24 mouse cellular contexts compared by ENCODE assay signal in the genomic region with DNA sequence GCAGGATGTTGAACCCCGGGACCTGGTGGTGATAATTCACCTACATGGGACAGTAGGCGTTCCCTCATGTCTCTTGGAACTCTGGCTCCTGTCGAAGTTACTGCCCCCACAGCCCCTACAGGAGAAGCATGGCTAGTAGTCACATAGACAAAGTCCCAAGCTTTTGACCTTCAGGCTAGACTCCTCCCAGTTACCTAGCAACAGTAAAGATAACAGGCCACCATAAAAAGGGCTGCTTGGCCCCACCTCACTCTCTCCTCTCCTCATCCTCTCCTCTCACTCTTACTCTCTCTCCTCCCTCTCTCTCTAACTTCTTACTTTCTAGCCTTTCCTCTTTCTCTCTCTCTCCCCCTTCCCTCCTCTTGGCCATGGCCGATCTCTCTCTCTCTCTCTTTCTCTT. TPM values are rescaled to one million over a fixed set of nuclear protein-coding genes. Genes with fewer than 3 reads are reported as not detected.
A peak's percentile ranks its signal among the peaks of the same experiment; 100 is the strongest.
DNase-seq lines count a peak whose midpoint lies in the region; ATAC-seq lines count a peak whose summit lies in the region.
"Had no signal": no experiment of that assay in that cellular context is flagged by ENCODE, and none has a peak within 500 bp of the region (broad histone marks: within the 10 kb centered on the region; RNA-seq: fewer than 3 reads in every experiment).

No protein-coding gene starts in this region.

- H3K4me2 ChIP-seq in heart, embryonic 12.5 days, result no peak overlapping the region
- H3K4me2 ChIP-seq: embryonic facial prominence, embryonic 12.5 days; forebrain, embryonic 13.5 days; forebrain, embryonic 15.5 days had no signal

- no peaks in the 10 kb centered on the region for H3K27me3 ChIP-seq in heart, embryonic 12.5 days (replicated peaks)
- H3K27me3 ChIP-seq: CH12.LX; embryonic facial prominence, embryonic 12.5 days; forebrain, embryonic 13.5 days; forebrain, embryonic 15.5 days; Patski had no signal

- 88% methylated on average over 4 of the region's 4 CpGs for WGBS in heart, embryonic 12.5 days

- H3K4me1 ChIP-seq in heart, embryonic 12.5 days (replicated peaks), result no peaks in the 10 kb centered on the region
- H3K4me1 ChIP-seq: embryonic facial prominence, embryonic 10.5 days; embryonic facial prominence, embryonic 12.5 days; forebrain, embryonic 13.5 days; forebrain, embryonic 15.5 days had no signal

- no peaks in the 10 kb centered on the region for H3K36me3 ChIP-seq in heart, embryonic 12.5 days
- H3K36me3 ChIP-seq: embryonic facial prominence, embryonic 10.5 days; embryonic facial prominence, embryonic 12.5 days; forebrain, embryonic 15.5 days; G1E had no signal

- DNase-seq in heart, adult 11 months, result peak; percentile 77
- peak; percentile 81 for DNase-seq in R1 (ENCODE audit: low read depth, low spot score)
- DNase-seq in thymus, postnatal 10 days (ENCODE audit: low spot score in 2 of 2), result no peak
- DNase-seq in kidney, postnatal 4 days, result no peak
- DNase-seq: adrenal gland, adult 8-10 months; adrenal gland, postnatal 14 days; adrenal gland, postnatal 36 days; B cell, adult 2 months; cerebellum, adult 11-12 months; cerebellum, adult 2 months; cerebellum, adult 9-10 months; cerebellum, postnatal 10 days; cerebellum, postnatal 25 days; forebrain, postnatal 0 days had no signal

- no peak overlapping the region for H3K4me3 ChIP-seq in heart, embryonic 12.5 days
- H3K4me3 ChIP-seq: embryonic facial prominence, embryonic 10.5 days; embryonic facial prominence, embryonic 12.5 days; forebrain, embryonic 13.5 days; forebrain, embryonic 15.5 days had no signal

- H3K27ac ChIP-seq in heart, embryonic 12.5 days (ENCODE audit: poor library complexity, severe bottlenecking), result no peak overlapping the region
- H3K27ac ChIP-seq: embryonic facial prominence, embryonic 10.5 days; embryonic facial prominence, embryonic 12.5 days; forebrain, embryonic 13.5 days; forebrain, embryonic 15.5 days had no signal

- peaks cover 9% of the 10 kb centered on the region; the same call in 1 of the 2 replicates for H3K9me3 ChIP-seq in heart, embryonic 12.5 days (replicated peaks)
- H3K9me3 ChIP-seq: embryonic facial prominence, embryonic 12.5 days; forebrain, embryonic 13.5 days; forebrain, embryonic 15.5 days had no signal

- H3K9ac ChIP-seq in heart, embryonic 12.5 days, result no peak overlapping the region
- H3K9ac ChIP-seq: embryonic facial prominence, embryonic 12.5 days; forebrain, embryonic 13.5 days; forebrain, embryonic 15.5 days; forebrain, postnatal 0 days had no signal

- ATAC-seq in heart, embryonic 12.5 days (ENCODE audit: insufficient number of reproducible peaks, low FRiP score), result no peak
- ATAC-seq: activated CD4-positive, CD25-positive, alpha-beta regulatory T cell, adult 4 months; CD4-positive, CD25-positive, alpha-beta regulatory T cell, adult 4 months; forebrain, embryonic 13.5 days; forebrain, embryonic 15.5 days; forebrain, postnatal 0 days; Patski had no signal

RNA-seq across cellular contexts. Expression of a gene that starts 5.7 kb away (rescaled TPM):
- polyA plus RNA-seq in heart, embryonic 12.5 days (2016; fragmentation: Nextera tagmentation; extraction: Ambion mirVana), result 1.8 and 2.8 TPM in 2 replicates

RNA-seq across cellular contexts. Expression of a gene that starts 42.8 kb away (rescaled TPM):
- polyA plus RNA-seq in heart, embryonic 12.5 days (2016; fragmentation: Nextera tagmentation; extraction: Ambion mirVana), result 222 and 230 TPM in 2 replicates

Comparison
In these comparisons a context has a peak if more than half of its experiments do, and no peak if none do; other contexts are left out.
1. DNase-seq: peak in heart, adult 11 months (single experiment) and R1 (single experiment); none in thymus, postnatal 10 days (0 of 2) and kidney, postnatal 4 days (0 of 2).